Mouse (Mus musculus): Measurements from ENCODE around the gene Tjp1.

Gene Tjp1

DNA sequence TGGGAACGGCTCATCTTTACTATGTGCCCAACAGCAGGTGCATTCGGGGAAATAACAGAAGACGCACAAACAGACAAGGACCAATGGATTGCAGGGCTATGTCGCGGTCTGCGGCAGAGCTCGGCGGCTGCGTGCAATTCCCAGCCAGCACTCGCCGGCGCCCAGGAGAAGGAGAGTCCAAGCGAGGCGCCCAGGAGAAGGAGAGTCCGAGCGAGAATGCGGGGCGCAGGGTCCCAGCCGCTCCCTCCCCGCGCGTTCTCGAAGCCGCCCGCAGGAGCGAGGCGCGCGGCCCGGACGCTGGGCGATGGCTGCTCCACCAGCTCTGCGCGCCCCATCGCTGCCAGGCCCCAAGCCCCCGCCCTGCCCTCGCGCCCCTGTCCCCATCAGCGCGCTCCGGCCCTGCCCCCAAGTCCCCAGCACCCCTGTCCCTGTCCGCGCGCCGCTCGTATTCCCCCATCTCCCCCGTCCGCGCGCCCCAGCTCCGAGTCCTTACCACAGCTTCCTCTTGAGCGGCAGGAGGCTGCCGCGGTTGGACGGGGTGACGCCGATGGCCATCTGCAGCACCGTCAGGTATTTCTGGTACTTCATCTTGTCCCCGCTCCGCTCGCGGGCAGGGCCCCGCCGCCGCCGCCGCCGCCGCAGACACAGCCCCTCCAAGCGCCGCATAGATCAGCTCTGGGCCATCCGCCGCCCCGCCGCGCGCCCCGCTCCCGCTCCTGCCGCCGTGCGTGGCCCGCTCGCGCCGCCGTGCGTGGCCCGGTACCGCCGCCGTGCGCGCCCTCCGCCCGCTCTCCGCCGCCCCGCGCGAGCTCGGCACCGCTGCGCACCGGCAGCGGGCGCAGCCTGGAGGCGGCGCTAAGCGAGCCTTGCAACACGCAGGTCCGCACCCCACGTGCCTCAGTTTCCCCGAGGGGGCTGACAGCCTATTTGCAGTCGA, at the start of gene Tjp1:
Tjp1 (minus strand) TSS at position 711 of the 937 bp plus-strand sequence.
- DNase-seq (ENCODE audit: low spot score) = no peak

DNA sequence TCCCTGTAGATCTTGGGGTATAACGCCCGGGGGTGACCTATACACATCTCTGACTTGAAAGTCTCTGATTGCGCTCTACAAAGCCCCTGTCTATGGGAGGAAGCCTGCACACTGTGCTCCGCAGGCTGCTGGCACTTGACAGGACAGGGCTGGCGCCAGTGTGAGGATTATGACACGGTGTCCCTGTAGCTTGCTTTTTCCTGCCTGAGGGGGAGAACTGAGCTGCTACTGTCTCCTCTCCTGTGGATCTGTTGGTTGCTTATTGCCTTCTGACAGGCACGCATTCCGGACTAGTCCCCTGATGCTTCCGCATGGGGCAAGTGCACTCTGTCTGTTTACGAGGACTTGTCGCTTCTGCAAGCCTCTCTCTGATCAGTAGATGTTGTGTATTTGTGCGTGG, 49.5 kb upstream of the Tjp1 start:
- DNase-seq (ENCODE audit: low spot score) = no peak

DNA sequence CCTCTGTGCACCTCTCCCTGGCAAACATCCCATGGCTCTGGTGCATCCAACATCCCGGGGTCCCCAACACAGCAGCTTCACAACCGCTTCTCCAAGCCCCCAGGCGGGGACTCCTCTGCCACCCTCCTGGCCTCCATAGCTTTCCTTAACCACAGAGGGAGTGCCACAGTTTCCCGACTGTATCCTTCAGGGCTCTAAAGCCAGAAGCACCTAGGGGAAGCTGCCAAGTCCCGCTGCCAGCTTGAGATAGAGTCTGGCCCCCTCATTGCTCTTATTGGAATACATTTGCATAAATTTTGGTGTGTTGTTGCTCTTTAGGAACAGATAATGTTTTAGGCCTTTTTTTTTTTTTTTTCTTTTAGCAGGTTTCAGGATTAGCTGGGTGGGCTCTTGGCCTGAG, 45.1 kb upstream of the Tjp1 start:
- DNase-seq (ENCODE audit: low spot score) = no peak

DNA sequence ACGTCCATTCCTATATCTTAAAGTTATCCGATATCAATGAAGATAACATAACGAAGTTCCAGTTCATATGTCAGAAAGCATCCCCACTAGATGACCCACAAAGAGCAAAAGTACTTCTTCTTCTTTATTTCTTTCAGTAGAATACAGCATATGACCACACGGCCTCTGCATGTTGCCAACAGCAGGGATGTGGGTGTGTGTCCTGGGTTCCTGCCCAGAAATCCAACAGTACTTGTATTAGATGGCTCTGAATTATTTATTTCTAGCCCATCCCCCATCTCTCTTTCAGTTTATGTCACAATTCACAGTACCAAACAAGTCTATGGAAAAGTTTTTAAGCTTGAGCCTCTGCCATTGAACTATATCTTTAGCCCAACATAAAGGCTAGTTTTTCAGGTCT, 43.1 kb upstream of the Tjp1 start:
- DNase-seq (ENCODE audit: low spot score) = no peak

DNA sequence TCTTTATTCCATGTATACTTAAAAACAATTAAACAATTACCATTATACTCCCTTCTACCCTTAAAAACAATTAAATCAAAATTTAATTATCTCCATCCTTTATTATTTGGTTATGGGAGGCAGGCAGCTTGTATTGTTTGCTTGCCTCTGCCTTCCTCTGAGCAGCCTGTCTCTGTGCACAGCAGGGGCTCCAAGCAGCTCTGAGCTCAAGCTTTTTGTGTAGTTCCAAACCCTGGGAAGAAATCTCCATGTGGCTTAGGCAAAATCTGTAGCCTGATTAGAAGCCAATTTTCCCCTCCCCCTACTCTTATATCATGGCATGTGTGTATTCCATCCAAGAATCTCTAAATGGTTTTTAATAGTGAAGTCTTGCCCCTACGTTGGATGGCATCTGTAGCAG, 28.4 kb upstream of the Tjp1 start:
- DNase-seq (ENCODE audit: low spot score) = no peak

DNA sequence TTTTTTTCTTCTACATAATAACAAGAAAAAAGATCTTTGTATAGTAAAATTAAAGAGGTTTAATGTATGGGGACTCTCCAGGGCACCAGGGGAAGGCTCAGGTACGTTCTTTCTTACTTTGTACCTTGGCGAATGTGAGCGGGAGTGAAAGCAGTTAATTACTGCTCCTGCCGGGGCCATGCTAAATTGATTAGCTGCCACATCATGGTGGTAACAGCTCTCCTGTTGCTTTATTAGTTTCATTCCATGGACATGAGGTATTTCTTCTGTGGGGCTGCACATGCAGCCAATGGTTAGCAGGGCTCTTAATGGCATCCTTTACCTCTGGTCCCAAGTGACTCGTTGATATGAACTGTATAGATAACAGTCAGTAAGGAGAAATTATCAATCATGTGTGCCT, 18.2 kb upstream of the Tjp1 start:
- DNase-seq (ENCODE audit: low spot score) = no peak

DNA sequence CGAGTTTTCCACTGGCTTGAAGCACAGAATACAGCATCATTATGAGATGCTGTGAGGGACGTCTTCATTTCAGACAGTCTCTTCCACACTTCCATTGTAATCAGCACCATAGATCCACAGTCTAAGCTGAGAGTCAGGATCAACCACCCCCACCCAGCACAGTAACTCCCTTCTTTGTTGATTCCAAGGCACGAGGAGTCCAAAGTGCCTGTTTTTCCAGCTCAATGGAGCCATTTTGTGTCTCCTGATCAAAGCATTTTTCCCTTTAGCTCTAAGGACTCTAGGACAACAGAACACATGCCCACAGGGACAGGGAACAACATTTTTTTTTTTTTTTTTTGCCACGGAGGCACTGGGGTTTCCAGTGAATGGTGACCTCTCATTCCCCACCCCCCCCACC, 5.1 kb upstream of the Tjp1 start:
- no peak for DNase-seq (ENCODE audit: low spot score)

DNA sequence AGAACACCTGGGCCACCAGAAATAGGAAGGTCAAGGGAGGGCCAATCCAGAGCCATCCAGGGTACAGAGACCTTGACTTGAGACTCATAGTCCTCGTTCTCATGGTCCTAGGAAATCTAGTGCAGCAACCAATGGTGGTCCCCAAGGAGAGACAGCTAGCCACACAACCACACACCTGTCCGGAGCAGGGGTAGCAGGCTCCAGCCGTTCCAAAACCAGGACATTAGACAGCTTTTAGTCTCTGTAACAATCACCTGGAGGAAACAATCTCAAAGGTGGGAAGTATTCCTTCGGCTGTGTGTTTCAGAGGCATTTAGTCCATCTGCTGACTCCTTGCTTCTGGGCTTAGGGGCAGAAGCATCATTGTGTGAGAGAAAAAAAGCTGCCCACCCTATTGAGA, 4.5 kb downstream of the Tjp1 start:
- DNase-seq (ENCODE audit: low spot score) = no peak

DNA sequence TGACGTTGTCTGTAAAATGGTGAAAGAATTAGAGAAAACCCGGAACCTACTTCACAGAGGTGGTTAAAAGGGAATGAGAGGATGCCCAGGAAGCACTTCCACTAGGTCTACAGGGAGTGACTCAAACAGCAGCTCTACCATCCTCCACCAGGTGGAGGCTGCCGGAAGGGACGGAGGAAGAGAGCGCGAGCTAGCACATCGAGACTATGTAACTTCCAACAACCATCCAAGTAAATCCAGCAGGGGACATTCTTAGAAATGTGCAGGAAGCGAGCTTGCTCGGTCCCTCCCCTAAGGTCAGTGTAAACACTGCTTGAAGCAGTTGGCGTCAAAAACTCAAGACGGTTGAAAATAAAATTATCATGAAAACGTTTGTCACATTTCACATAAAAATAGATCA, 5.1 kb downstream of the Tjp1 start:
- DNase-seq (ENCODE audit: low spot score) = no peak

DNA sequence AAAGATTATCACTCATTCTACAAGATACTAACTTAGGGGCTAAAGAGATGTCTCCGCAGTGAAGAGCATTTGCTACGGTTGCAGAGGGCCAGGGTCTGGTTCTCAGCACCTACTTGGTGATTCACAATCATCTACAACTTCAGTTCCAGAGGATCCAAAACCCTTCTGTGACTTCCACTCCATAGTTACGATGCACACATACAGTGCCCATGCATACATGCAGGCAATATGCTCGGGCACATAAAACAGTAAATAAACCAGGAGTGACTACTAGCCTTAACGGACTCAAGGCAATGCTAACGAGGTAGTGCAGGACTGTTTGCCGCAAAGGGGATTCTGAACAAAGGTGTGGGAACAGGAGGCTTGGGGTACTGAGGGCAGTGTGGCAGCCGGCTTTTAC, 7.0 kb downstream of the Tjp1 start:
- DNase-seq (ENCODE audit: low spot score) = no peak

DNA sequence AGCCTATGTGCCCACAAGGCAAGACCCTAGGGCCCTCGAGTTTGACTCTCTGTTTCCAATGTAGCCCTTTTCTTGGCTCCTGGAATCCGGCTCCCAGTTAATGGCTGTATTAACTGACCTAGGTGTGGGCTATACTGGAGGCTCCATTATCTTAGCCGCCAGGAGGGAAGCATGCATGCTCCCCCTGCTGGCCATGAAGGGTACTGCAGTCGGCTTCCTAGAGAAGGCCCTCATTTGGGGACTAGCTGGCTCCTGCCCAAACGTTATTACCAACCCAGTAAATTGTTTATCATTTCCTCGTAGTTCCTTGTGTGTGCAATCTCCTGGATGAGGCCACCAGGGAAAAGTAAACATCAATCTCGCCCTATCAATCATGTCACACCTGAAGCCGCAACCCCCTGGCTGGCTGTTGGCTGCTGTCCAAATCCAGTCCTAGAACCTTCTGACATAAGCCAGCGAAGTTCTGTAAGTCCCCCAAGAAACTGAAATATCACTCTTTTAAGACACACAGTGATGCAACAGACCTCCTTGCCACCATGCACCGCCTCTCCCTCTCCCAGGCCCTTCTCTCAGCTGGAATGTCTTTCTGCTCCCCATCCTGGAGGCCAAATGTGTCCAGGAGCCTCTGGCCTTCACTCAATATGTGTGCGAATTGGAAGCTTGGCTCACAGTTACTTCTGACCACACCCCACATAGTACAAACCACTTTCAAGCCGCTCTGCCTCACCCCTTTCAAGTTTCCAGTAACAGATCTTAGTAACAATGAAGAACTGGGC, 7.6 kb downstream of the Tjp1 start:
- DNase-seq (ENCODE audit: low spot score) = peak; percentile 81

DNA sequence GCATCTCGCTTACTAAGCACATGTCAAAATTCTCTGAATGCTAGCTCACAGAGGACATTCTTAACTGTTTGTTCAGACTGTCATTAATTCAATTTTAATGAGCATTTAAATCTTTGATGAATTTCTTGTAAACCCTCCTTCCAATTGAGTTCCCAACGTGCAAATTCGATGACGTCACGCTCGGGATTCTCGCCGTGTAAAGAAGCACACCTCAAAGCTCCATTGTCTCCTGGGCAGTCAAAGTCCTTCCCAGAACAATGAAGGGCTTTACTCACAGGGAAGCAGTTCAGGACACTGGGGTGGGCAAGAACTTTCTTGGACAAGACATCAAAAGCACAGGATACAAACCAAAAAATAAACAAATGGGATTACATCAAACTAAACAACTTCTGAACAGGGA, 10.7 kb downstream of the Tjp1 start:
- no peak for DNase-seq (ENCODE audit: low spot score)

DNA sequence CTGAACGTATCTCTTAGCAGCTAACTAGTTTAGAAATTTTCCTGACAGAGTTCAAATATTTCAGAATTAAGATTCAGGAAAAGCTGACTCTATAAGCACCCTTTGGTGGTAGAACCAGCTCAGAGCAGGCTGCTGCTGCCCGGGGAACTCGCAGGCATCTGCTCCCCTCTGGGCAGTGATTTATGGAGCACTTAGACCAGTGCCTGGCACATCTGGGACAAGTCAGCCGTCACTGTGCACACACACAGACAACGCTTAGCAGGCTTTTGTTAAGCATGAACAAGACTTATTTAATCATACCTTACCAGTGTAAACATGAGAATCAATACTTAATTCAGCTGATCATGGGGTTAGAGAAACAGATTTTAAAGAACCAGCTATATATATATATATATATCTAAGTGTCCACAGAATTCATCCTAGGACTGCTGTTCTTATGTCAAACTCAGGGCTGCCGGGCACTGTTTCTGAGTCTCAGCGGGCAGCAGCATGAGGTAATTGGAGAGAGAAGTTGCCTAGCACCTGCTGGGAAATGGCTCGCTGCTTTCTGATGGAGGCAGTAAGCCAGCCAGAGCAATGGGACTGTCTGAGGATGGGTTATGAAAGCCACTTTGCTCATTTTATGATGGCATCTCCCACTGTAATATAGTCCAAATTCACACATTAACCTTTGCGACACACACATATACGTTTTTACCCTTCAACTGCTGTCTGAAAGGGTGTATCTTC, 14.0 kb downstream of the Tjp1 start:
- no peak for DNase-seq (ENCODE audit: low spot score)

DNA sequence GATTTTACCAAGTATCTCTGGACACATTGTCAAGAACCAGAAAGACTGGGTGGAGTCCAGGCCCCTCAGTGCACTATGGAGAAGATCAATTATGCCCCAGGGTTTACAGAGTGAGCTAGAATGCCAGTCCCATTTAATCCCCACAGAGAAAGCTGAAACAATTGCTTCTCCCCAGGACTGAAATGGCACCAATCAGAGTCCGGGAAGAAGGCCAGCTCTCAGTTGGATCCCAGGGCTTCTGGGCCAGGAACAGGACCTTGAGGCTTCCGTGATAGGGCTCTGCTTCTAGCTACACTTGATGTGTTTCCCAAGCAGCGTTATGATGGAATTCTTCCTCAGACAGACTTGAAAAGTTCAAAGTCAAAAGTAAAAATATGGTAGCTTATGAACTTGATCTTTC, 18.2 kb downstream of the Tjp1 start:
- no peak for DNase-seq (ENCODE audit: low spot score)

DNA sequence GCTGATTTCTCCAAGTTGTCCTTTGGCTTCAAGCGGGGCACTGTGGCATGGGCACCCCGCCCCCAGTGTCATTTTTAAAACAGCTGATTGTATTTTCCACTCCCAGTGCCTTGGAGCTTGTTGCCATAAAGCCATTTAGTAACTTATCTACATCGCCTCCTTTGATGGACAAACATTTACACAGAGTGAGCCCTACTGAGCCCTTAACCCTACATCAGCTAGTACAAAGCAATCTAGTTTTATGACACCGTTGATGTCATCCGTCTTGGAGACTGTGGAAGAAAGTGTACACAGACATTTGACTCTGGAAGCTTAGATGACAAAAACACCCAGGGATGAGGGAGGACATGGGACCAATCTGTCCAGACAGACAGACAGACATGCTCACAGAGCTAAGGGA, 20.2 kb downstream of the Tjp1 start:
- no peak for DNase-seq (ENCODE audit: low spot score)

DNA sequence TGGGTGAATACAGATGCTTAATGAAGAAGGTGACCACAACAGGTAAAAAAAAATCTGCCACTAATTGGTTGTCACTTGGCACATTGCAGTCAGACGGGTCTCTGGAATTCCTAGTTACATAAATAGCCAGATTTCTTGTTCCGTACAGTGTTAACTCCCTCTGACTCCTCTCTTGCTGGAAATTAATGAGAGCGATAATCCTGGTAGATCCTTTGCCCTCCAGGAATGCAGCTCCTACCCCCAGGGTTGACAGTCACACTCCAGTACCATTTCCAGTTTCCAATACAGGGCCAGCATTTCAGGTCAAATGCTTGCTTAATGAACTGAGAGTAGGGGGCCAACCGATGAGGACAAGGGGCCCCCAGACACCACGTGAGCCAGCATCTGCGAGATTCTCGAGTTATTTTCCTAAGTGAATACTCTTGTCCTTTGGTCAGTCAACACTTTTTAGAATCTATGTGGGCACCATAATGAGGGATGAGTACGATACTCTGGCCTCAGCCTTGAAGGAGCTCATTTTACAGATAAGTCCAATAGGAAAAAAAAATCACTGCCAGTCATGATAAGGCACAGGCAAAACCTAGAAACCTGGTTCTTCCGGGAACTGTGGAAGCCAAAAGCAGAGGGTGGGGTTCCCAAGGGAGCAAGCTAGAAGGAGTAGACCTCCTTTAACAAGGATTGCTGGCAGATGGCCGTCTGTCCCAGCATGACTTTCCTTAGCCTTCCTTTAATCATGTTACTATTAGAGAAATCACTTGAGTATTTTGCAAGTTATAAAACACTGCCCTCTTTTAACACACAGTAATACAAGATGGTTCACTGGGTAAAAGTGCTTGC, 24.9 kb downstream of the Tjp1 start:
- no peak for DNase-seq (ENCODE audit: low spot score)

DNA sequence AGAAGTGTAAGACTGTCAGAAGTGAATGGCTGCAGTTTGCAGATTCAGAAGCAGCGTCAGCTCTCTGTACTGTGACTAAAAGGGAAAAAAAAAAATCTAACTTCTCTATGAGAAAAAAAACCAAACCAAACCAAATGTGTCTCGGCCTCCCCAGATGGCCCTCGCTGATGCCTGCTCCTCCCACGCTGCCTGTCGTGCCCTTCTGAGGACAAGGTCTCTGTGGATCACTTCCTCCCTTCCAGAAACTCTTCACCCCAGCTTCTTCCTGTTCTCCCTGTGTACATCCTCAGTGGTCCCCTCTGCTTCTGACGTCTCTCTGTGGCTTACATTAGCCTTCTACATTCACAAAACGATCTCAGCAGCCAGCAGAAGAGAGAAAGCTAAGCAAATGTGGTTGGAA, 26.8 kb downstream of the Tjp1 start:
- DNase-seq (ENCODE audit: low spot score) = no peak

DNA sequence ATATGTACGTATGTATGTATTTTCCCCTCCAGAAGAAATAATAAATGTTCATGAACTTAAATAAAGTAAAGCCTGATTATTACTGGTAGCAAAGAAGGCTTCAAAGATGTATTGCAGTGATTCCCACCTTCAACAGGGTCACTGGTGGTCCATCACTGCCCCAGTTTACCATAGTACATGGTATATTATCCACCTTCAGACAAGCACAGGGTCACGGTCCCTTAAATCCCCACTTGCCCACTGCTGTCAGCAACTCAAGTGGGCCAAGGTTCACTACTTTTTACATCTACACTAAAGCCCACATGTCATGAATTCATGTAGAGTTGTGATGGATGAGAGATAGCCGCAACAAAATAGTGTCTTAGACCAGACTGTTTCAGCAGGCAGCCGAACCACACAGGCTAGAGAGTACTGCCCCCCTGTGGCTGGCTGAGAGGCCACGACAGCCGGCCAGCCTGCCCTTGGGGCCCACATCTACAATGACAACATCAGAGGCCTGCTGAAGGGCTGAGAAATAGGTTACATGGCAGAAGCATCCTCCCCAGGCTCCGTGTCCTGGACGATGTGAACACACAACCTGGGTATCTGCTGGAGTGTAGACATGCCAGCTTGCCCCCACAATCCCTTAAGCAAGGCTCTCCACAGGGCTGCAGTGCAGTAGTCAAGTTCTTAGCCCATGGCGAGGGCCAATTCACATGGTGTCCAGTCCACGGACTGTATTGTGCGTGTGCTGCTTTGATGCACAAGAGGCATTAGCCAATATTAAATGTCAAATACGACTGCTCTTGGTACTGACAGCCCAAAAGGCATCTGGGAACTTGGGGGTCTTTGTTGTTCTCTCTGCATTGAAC, 29.6 kb downstream of the Tjp1 start:
- DNase-seq (ENCODE audit: low spot score) = peak; percentile 81

DNA sequence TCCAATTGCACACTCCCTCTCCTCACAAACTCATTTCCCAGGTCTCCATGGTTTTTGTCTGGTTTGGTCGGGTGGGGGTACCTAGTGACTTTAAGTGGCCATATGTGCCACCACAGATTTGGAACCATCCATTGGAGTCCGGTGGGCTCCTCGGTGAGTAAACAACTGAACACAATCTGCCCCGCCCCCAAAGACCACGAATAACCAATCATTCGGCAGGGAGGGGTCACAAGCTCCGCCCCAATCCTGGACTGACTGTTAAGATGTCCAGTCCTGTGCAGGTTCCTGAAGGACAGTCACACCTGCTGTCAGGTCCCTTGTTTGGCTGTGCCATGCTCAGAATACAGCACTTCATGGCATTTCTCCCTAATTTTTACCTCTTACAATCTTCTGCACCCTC, 37.1 kb downstream of the Tjp1 start:
- no peak for DNase-seq (ENCODE audit: low spot score)

DNA sequence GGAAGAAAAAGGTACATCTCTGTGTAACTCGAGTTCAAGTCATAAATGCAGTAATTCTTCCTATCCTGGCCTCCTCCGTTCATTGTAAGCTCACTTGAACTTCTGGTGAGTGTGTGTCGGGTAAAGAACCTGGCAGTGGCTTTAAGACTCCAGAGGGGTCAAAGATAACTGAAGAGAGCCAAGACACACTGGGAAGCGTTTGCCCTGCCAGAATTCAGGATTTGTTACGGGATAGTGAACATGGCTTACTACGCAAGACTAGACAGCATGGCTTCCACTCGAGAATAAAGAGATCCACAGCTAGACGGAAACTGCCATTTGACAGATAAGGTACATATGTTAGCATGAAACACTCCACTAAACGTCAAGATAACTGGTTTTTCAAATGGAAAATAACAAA, 37.8 kb downstream of the Tjp1 start:
- DNase-seq (ENCODE audit: low spot score) = no peak

DNA sequence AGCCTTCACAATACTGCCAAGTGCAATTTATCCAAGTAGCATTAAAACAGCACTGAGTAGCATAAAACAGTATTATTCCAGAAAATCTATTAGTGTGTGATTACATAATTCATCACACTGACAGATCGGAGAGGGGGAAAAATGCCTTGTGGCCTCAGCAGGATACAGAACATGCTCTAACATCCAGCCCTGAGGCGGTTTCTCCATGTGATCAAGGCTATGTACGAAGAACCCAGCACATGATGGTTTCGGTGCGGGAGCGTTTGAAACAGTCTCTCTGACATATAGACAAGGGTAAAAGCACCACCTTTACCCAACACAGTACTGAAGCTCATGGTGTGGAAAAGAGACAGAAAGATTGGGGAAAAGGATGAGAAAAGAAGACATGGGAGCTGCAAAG, 38.4 kb downstream of the Tjp1 start:
- DNase-seq (ENCODE audit: low spot score) = no peak
